Mouse (Mus musculus): ENCODE data around the gene Ltn1. TPM values are rescaled to one million over a fixed set of nuclear protein-coding genes. Genes with fewer than 3 reads are reported as not detected.
A peak's percentile ranks its signal among the peaks of the same experiment; 100 is the strongest.

Ltn1 gene
- polyA plus RNA-seq, 1 experiment from 2014 or later, result 25.9 TPM

GRCm38 (mm10) chr16:87382996-87383395, 49.4 kb downstream of the Ltn1 start:
- peaks cover 83% of the 10 kb centered on the region for H3K36me3 ChIP-seq
- 95% methylated on average over 2 of the region's 2 CpGs for WGBS
- no peak overlapping the region for H3K9ac ChIP-seq
- H3K9me3 ChIP-seq, result no peaks in the 10 kb centered on the region
- no peak overlapping the region for H3K4me2 ChIP-seq
- no peaks in the 10 kb centered on the region for H3K27me3 ChIP-seq
- no peak overlapping the region for H3K27ac ChIP-seq
- no peak for ATAC-seq (ENCODE audit: low FRiP score)
- no peaks in the 10 kb centered on the region for H3K4me1 ChIP-seq (replicated peaks)
- no peak overlapping the region for H3K4me3 ChIP-seq

- 92% methylated on average over 6 of the region's 6 CpGs for WGBS
- H3K9ac ChIP-seq, result no peak overlapping the region
Measured at GRCm38 (mm10) chr16:87366445-87366844, 66.0 kb downstream of the Ltn1 start.

GRCm38 (mm10) chr16:87366035-87366434, 66.4 kb downstream of the Ltn1 start:
- peaks cover 55% of the 10 kb centered on the region for H3K36me3 ChIP-seq
- no peak overlapping the region for H3K9ac ChIP-seq
- no peak overlapping the region for H3K27ac ChIP-seq
- WGBS, result 81% methylated on average over 10 of the region's 10 CpGs
- H3K4me3 ChIP-seq, result no peak overlapping the region
- H3K4me2 ChIP-seq, result no peak overlapping the region
- ATAC-seq (ENCODE audit: low FRiP score), result no peak
- H3K9me3 ChIP-seq, result no peaks in the 10 kb centered on the region
- no peaks in the 10 kb centered on the region for H3K27me3 ChIP-seq
- H3K4me1 ChIP-seq (replicated peaks), result no peaks in the 10 kb centered on the region

More at GRCm38 (mm10) chr16:87366445-87366844, 66.0 kb downstream of the Ltn1 start:
- no peak for ATAC-seq (ENCODE audit: low FRiP score)
- Histone ChIP-seq H3K9me3 (no peaks in the 10 kb centered on the region), H3K4me3 (no peak overlapping the region), H3K4me1 (replicated peaks) (no peaks in the 10 kb centered on the region), H3K36me3 (peaks cover 55% of the 10 kb centered on the region), H3K27ac (no peak overlapping the region), H3K27me3 (no peaks in the 10 kb centered on the region), H3K4me2 (no peak overlapping the region)

GRCm38 (mm10) chr16:87364231-87364630, 68.2 kb downstream of the Ltn1 start:
- ATAC-seq (ENCODE audit: low FRiP score), result no peak
- no peak overlapping the region for H3K9ac ChIP-seq

GRCm38 (mm10) chr16:87360096-87360495, 72.3 kb downstream of the Ltn1 start:
- no peak for ATAC-seq (ENCODE audit: low FRiP score)
- 93% methylated on average over 6 of the region's 6 CpGs for WGBS

More at GRCm38 (mm10) chr16:87364231-87364630, 68.2 kb downstream of the Ltn1 start:
- Histone ChIP-seq H3K36me3 (peaks cover 65% of the 10 kb centered on the region), H3K27me3 (no peaks in the 10 kb centered on the region), H3K4me2 (no peak overlapping the region), H3K9me3 (no peaks in the 10 kb centered on the region), H3K4me3 (no peak overlapping the region), H3K27ac (no peak overlapping the region), H3K4me1 (replicated peaks) (no peaks in the 10 kb centered on the region)
- WGBS, result 92% methylated on average over 4 of the region's 4 CpGs

GRCm38 (mm10) chr16:87354748-87355147, 77.7 kb downstream of the Ltn1 start:
- ATAC-seq (ENCODE audit: low FRiP score), result peak; percentile 29
- Histone ChIP-seq H3K9me3 (0 out of 2 replicates have a peak, but pooled peaks cover 5% of the 10 kb centered on the region), H3K4me2 (peak overlapping the region; percentile 58), H3K4me3 (peak overlapping the region; percentile 65), H3K27ac (peak overlapping the region; percentile 93; the same call in 1 of the 2 replicates), H3K27me3 (peaks cover 5% of the 10 kb centered on the region; the same call in 1 of the 2 replicates), H3K9ac (0 out of 2 replicates have a peak overlapping the region, but pooled peaks have one; percentile 76), H3K36me3 (peaks cover 26% of the 10 kb centered on the region), H3K4me1 (replicated peaks) (no peaks in the 10 kb centered on the region; the same call in 1 of the 2 replicates)
- WGBS, result 85% methylated on average over 7 of the region's 7 CpGs

More at GRCm38 (mm10) chr16:87360096-87360495, 72.3 kb downstream of the Ltn1 start:
- Histone ChIP-seq H3K36me3 (peaks cover 61% of the 10 kb centered on the region), H3K9ac (no peak overlapping the region), H3K4me3 (no peak overlapping the region), H3K27me3 (no peaks in the 10 kb centered on the region), H3K4me1 (replicated peaks) (no peaks in the 10 kb centered on the region), H3K4me2 (no peak overlapping the region), H3K9me3 (no peaks in the 10 kb centered on the region), H3K27ac (no peak overlapping the region)

GRCm38 (mm10) chr16:87354075-87354583, 78.3 kb downstream of the Ltn1 start, which contains the start of gene N6amt1:
TSS of gene N6amt1 (plus strand) at chr16:87354185.
- Histone ChIP-seq H3K9me3 (0 out of 2 replicates have a peak, but pooled peaks cover 5% of the 10 kb centered on the region), H3K27me3 (peaks cover 5% of the 10 kb centered on the region; the same call in 1 of the 2 replicates), H3K4me1 (replicated peaks) (no peaks in the 10 kb centered on the region; the same call in 1 of the 2 replicates), H3K27ac (peak within 1 kb of the TSS; percentile 93), H3K36me3 (peaks cover 21% of the 10 kb centered on the region), H3K9ac (peak within 1 kb of the TSS; percentile 76), H3K4me3 (peak within 1 kb of the TSS; percentile 65), H3K4me2 (peak within 1 kb of the TSS; percentile 58)
- peak; percentile 99 for ATAC-seq (ENCODE audit: low FRiP score)
- under 1% methylated on average over 48 of the region's 48 CpGs for WGBS

GRCm38 (mm10) chr16:87353605-87354004, 78.8 kb downstream of the Ltn1 start:
- Histone ChIP-seq H3K36me3 (peaks cover 16% of the 10 kb centered on the region), H3K9me3 (0 out of 2 replicates have a peak, but pooled peaks cover 5% of the 10 kb centered on the region), H3K27ac (no peak overlapping the region), H3K4me3 (peak overlapping the region; percentile 65), H3K4me2 (peak overlapping the region; percentile 58), H3K9ac (no peak overlapping the region), H3K4me1 (replicated peaks) (no peaks in the 10 kb centered on the region; the same call in 1 of the 2 replicates), H3K27me3 (peaks cover 5% of the 10 kb centered on the region; the same call in 1 of the 2 replicates)
- WGBS, result 100% methylated on average over 1 of the region's 1 CpGs
- ATAC-seq (ENCODE audit: low FRiP score), result peak; percentile 27; the same call in 1 of the 2 replicates

GRCm38 (mm10) chr16:87351386-87352105, 80.9 kb downstream of the Ltn1 start:
- peaks cover 5% of the 10 kb centered on the region; the same call in 1 of the 2 replicates for H3K27me3 ChIP-seq
- no peak overlapping the region for H3K27ac ChIP-seq
- 0 out of 2 replicates have a peak, but pooled peaks cover 5% of the 10 kb centered on the region for H3K9me3 ChIP-seq
- H3K4me3 ChIP-seq, result no peak overlapping the region
- WGBS, result 78% methylated on average over 5 of the region's 5 CpGs
- H3K9ac ChIP-seq, result no peak overlapping the region
- no peak overlapping the region for H3K4me2 ChIP-seq
- ATAC-seq (ENCODE audit: low FRiP score), result no peak
- no peaks in the 10 kb centered on the region; the same call in 1 of the 2 replicates for H3K4me1 ChIP-seq (replicated peaks)
- no peaks in the 10 kb centered on the region for H3K36me3 ChIP-seq

- Histone ChIP-seq H3K27ac (no peak overlapping the region), H3K9me3 (0 out of 2 replicates have a peak, but pooled peaks cover 5% of the 10 kb centered on the region), H3K9ac (no peak overlapping the region), H3K4me3 (no peak overlapping the region), H3K27me3 (peaks cover 5% of the 10 kb centered on the region; the same call in 1 of the 2 replicates), H3K4me2 (no peak overlapping the region), H3K4me1 (replicated peaks) (no peaks in the 10 kb centered on the region), H3K36me3 (no peaks in the 10 kb centered on the region)
- ATAC-seq (ENCODE audit: low FRiP score), result no peak
- WGBS, result 96% methylated on average over 2 of the region's 2 CpGs
Measured at GRCm38 (mm10) chr16:87348133-87348532, 84.3 kb downstream of the Ltn1 start.

GRCm38 (mm10) chr16:87341043-87341572, 91.3 kb downstream of the Ltn1 start:
- Histone ChIP-seq H3K4me2 (no peak overlapping the region), H3K9me3 (no peaks in the 10 kb centered on the region), H3K27ac (no peak overlapping the region), H3K27me3 (no peaks in the 10 kb centered on the region), H3K4me1 (replicated peaks) (no peaks in the 10 kb centered on the region), H3K9ac (no peak overlapping the region), H3K36me3 (no peaks in the 10 kb centered on the region), H3K4me3 (no peak overlapping the region)
- 86% methylated on average over 6 of the region's 6 CpGs for WGBS
- no peak for ATAC-seq (ENCODE audit: low FRiP score)

- H3K4me3 ChIP-seq, result no peak overlapping the region
- H3K4me1 ChIP-seq (replicated peaks), result no peaks in the 10 kb centered on the region
- H3K27ac ChIP-seq, result no peak overlapping the region
- H3K27me3 ChIP-seq, result no peaks in the 10 kb centered on the region
- H3K9me3 ChIP-seq, result no peaks in the 10 kb centered on the region
- no peaks in the 10 kb centered on the region for H3K36me3 ChIP-seq
- ATAC-seq (ENCODE audit: low FRiP score), result no peak
- H3K9ac ChIP-seq, result no peak overlapping the region
- no peak overlapping the region for H3K4me2 ChIP-seq
- 93% methylated on average over 3 of the region's 3 CpGs for WGBS
Measured at GRCm38 (mm10) chr16:87334756-87335155, 97.7 kb downstream of the Ltn1 start.

All from hindbrain, embryonic 13.5 days (tissue).